In genomic region chr5:37860846-37861245, GRCm38 (mm10) we compare ENCODE assay signal across 17 mouse cellular contexts. TPM values are rescaled to one million over a fixed set of nuclear protein-coding genes. Genes with fewer than 3 reads are reported as not detected.
DNase-seq lines count a peak whose midpoint lies in the region; ATAC-seq and TF ChIP-seq lines count a peak whose summit lies in the region.
"Had no signal": no experiment of that assay in that cellular context is flagged by ENCODE, and none has a peak within 500 bp of the region (broad histone marks: within the 10 kb centered on the region; RNA-seq: fewer than 3 reads in every experiment).

No protein-coding gene starts in this region.

- H3K9ac ChIP-seq in forebrain, embryonic 14.5 days (ENCODE audit: low read length) = no peak overlapping the region
- no peak overlapping the region for H3K9ac ChIP-seq in forebrain, postnatal 0 days
- no peak overlapping the region for H3K9ac ChIP-seq in hindbrain, embryonic 16.5 days (ENCODE audit: low read depth, low read length)
- no peak overlapping the region for H3K9ac ChIP-seq in hindbrain, embryonic 13.5 days
- no peak overlapping the region for H3K9ac ChIP-seq in midbrain, postnatal 0 days (replicated peaks; ENCODE audit: low read length, poor library complexity, severe bottlenecking)
- H3K9ac ChIP-seq: embryonic facial prominence, embryonic 13.5 days; heart, embryonic 12.5 days; intestine, embryonic 15.5 days had no signal

- H3K4me2 ChIP-seq in forebrain, embryonic 14.5 days (ENCODE audit: low read length) = no peak overlapping the region
- no peak overlapping the region for H3K4me2 ChIP-seq in forebrain, postnatal 0 days (ENCODE audit: low read depth)
- no peak overlapping the region for H3K4me2 ChIP-seq in hindbrain, embryonic 16.5 days (ENCODE audit: low read length)
- H3K4me2 ChIP-seq in hindbrain, embryonic 13.5 days = no peak overlapping the region
- no peak overlapping the region for H3K4me2 ChIP-seq in midbrain, postnatal 0 days (ENCODE audit: low read depth, low read length, poor library complexity, severe bottlenecking)
- H3K4me2 ChIP-seq: embryonic facial prominence, embryonic 13.5 days; heart, embryonic 12.5 days; intestine, embryonic 15.5 days had no signal

- no peak for DNase-seq in forebrain, embryonic 14.5 days (ENCODE audit: low spot score)
- DNase-seq in forebrain, postnatal 0 days = no peak
- no peak for DNase-seq in midbrain, embryonic 10.5 days (ENCODE audit: low spot score)
- DNase-seq in midbrain, postnatal 0 days (ENCODE audit: low spot score) = no peak
- DNase-seq in kidney, postnatal 10 days = no peak
- DNase-seq: adrenal gland, postnatal 14 days; gastrocnemius, postnatal 10 days; heart, adult 2 months had no signal

- no peaks in the 10 kb centered on the region for H3K27me3 ChIP-seq in forebrain, embryonic 14.5 days (replicated peaks; ENCODE audit: control insufficient read depth, insufficient read depth, low read length)
- no peaks in the 10 kb centered on the region for H3K27me3 ChIP-seq in forebrain, postnatal 0 days (ENCODE audit: insufficient read depth, low read length)
- no peaks in the 10 kb centered on the region; the same call in 1 of the 2 replicates for H3K27me3 ChIP-seq in hindbrain, embryonic 16.5 days (replicated peaks; ENCODE audit: control insufficient read depth, insufficient read depth, low read length)
- H3K27me3 ChIP-seq in hindbrain, embryonic 13.5 days = peaks cover 57% of the 10 kb centered on the region
- peaks cover 75% of the 10 kb centered on the region for H3K27me3 ChIP-seq in midbrain, embryonic 10.5 days (ENCODE audit: low read depth, poor library complexity, severe bottlenecking)
- H3K27me3 ChIP-seq in midbrain, postnatal 0 days (ENCODE audit: insufficient read depth, low read length) = no peaks in the 10 kb centered on the region
- H3K27me3 ChIP-seq: embryonic facial prominence, embryonic 13.5 days; intestine, embryonic 15.5 days had no signal

- TF ChIP-seq CTCF in forebrain, postnatal 0 days (IDR thresholded peaks at IDR 0.05; ENCODE audit: low read depth) = no peak
- no peak for TF ChIP-seq CTCF in midbrain, postnatal 0 days (IDR thresholded peaks at IDR 0.05)

- 0 out of 2 replicates have a peak overlapping the region, but pooled peaks have one; percentile 40 for H3K27ac ChIP-seq in forebrain, embryonic 14.5 days (ENCODE audit: low read depth, low read length)
- no peak overlapping the region for H3K27ac ChIP-seq in forebrain, postnatal 0 days (ENCODE audit: low read depth, low read length)
- peak overlapping the region; percentile 3; the same call in 1 of the 2 replicates for H3K27ac ChIP-seq in hindbrain, embryonic 16.5 days (ENCODE audit: low read depth, low read length)
- H3K27ac ChIP-seq in hindbrain, embryonic 13.5 days = no peak overlapping the region
- 0 out of 2 replicates have a peak overlapping the region, but pooled peaks have one; percentile 9 for H3K27ac ChIP-seq in midbrain, embryonic 10.5 days (replicated peaks)
- no peak overlapping the region for H3K27ac ChIP-seq in midbrain, postnatal 0 days (ENCODE audit: low read depth, low read length)
- H3K27ac ChIP-seq: heart, adult 2 months; hindbrain, embryonic 10.5 days; intestine, embryonic 15.5 days had no signal

- no peak overlapping the region for H3K4me3 ChIP-seq in forebrain, embryonic 14.5 days (ENCODE audit: low read depth, low read length)
- H3K4me3 ChIP-seq in forebrain, postnatal 0 days (ENCODE audit: low read depth, low read length) = no peak overlapping the region
- no peak overlapping the region for H3K4me3 ChIP-seq in hindbrain, embryonic 16.5 days (ENCODE audit: low read length)
- no peak overlapping the region for H3K4me3 ChIP-seq in hindbrain, embryonic 13.5 days
- no peak overlapping the region for H3K4me3 ChIP-seq in midbrain, embryonic 10.5 days
- H3K4me3 ChIP-seq in midbrain, postnatal 0 days (ENCODE audit: low read depth, low read length) = no peak overlapping the region
- H3K4me3 ChIP-seq: embryonic facial prominence, embryonic 13.5 days; heart, adult 2 months; heart, embryonic 12.5 days; hindbrain, embryonic 10.5 days; intestine, embryonic 15.5 days had no signal

- H3K36me3 ChIP-seq in forebrain, embryonic 14.5 days (ENCODE audit: control insufficient read depth, insufficient read depth, low read length) = no peaks in the 10 kb centered on the region
- H3K36me3 ChIP-seq in forebrain, postnatal 0 days (ENCODE audit: insufficient read depth) = no peaks in the 10 kb centered on the region
- H3K36me3 ChIP-seq in hindbrain, embryonic 16.5 days (ENCODE audit: control insufficient read depth, insufficient read depth, low read length) = no peaks in the 10 kb centered on the region
- H3K36me3 ChIP-seq in hindbrain, embryonic 13.5 days = no peaks in the 10 kb centered on the region
- H3K36me3 ChIP-seq in midbrain, embryonic 10.5 days = no peaks in the 10 kb centered on the region
- no peaks in the 10 kb centered on the region for H3K36me3 ChIP-seq in midbrain, postnatal 0 days (ENCODE audit: insufficient read depth, low read length)
- H3K36me3 ChIP-seq: embryonic facial prominence, embryonic 13.5 days; heart, embryonic 12.5 days; hindbrain, embryonic 10.5 days; intestine, embryonic 15.5 days had no signal

- WGBS in forebrain, embryonic 14.5 days = 87% methylated on average over 6 of the region's 6 CpGs
- 75% methylated on average over 6 of the region's 6 CpGs for WGBS in forebrain, postnatal 0 days
- WGBS in hindbrain, embryonic 16.5 days = 86% methylated on average over 6 of the region's 6 CpGs
- WGBS in hindbrain, embryonic 13.5 days = 80% methylated on average over 6 of the region's 6 CpGs
- 82% methylated on average over 6 of the region's 6 CpGs for WGBS in midbrain, embryonic 10.5 days
- WGBS in midbrain, postnatal 0 days = 89% methylated on average over 6 of the region's 6 CpGs

- H3K4me1 ChIP-seq in forebrain, embryonic 14.5 days (ENCODE audit: control insufficient read depth, insufficient read depth, low read length) = peaks cover 14% of the 10 kb centered on the region
- no peaks in the 10 kb centered on the region for H3K4me1 ChIP-seq in forebrain, postnatal 0 days (ENCODE audit: insufficient read depth)
- H3K4me1 ChIP-seq in hindbrain, embryonic 16.5 days (ENCODE audit: control insufficient read depth, insufficient read depth, low read depth, low read length) = peaks cover 17% of the 10 kb centered on the region
- peaks cover 24% of the 10 kb centered on the region for H3K4me1 ChIP-seq in hindbrain, embryonic 13.5 days (replicated peaks)
- peaks cover 22% of the 10 kb centered on the region for H3K4me1 ChIP-seq in midbrain, embryonic 10.5 days
- H3K4me1 ChIP-seq in midbrain, postnatal 0 days (ENCODE audit: insufficient read depth, low read length) = peaks cover 6% of the 10 kb centered on the region; the same call in 1 of the 2 replicates
- H3K4me1 ChIP-seq: heart, embryonic 12.5 days; intestine, embryonic 15.5 days had no signal

- no peaks in the 10 kb centered on the region for H3K9me3 ChIP-seq in forebrain, embryonic 14.5 days (replicated peaks; ENCODE audit: control insufficient read depth, low read length)
- no peaks in the 10 kb centered on the region for H3K9me3 ChIP-seq in forebrain, postnatal 0 days (ENCODE audit: low read length)
- H3K9me3 ChIP-seq in hindbrain, embryonic 16.5 days (ENCODE audit: control insufficient read depth, low read length) = no peaks in the 10 kb centered on the region
- no peaks in the 10 kb centered on the region for H3K9me3 ChIP-seq in hindbrain, embryonic 13.5 days
- H3K9me3 ChIP-seq in midbrain, embryonic 10.5 days (replicated peaks) = no peaks in the 10 kb centered on the region
- H3K9me3 ChIP-seq in midbrain, postnatal 0 days (ENCODE audit: low read length) = no peaks in the 10 kb centered on the region
- H3K9me3 ChIP-seq: embryonic facial prominence, embryonic 13.5 days; heart, embryonic 12.5 days; hindbrain, embryonic 10.5 days; intestine, embryonic 15.5 days had no signal

- no peak for ATAC-seq in forebrain, embryonic 14.5 days
- no peak for ATAC-seq in forebrain, postnatal 0 days
- ATAC-seq in hindbrain, embryonic 16.5 days = no peak
- no peak for ATAC-seq in hindbrain, embryonic 13.5 days (ENCODE audit: low FRiP score)
- no peak for ATAC-seq in midbrain, postnatal 0 days (ENCODE audit: low FRiP score)
- ATAC-seq: activated CD4-positive, CD25-positive, alpha-beta regulatory T cell, adult 4 months; intestine, embryonic 15.5 days; Patski had no signal

RNA-seq across cellular contexts. Expression of gene Msx1, which starts 36.5 kb away (rescaled TPM):
- polyA plus RNA-seq in forebrain, embryonic 14.5 days (2014; fragmentation: Nextera tagmentation; extraction: Ambion mirVana) = 12.5 and 16.1 TPM in 2 replicates
- 7.0 and 7.4 TPM in 2 replicates for total RNA-seq in forebrain, postnatal 0 days (2014; rRNA removed)
- 16.5 and 17.2 TPM in 2 replicates for polyA plus RNA-seq in forebrain, postnatal 0 days (2015; fragmentation: Nextera tagmentation; extraction: Ambion mirVana)
- polyA plus RNA-seq in hindbrain, embryonic 16.5 days (2015; fragmentation: Nextera tagmentation; extraction: Ambion mirVana) = 28.9 and 30.5 TPM in 2 replicates
- polyA plus RNA-seq in hindbrain, embryonic 13.5 days (2015; fragmentation: Nextera tagmentation; extraction: Ambion mirVana) = 28.6 and 59.6 TPM in 2 replicates
- polyA plus RNA-seq in midbrain, embryonic 10.5 days (2016; fragmentation: Nextera tagmentation; extraction: Ambion mirVana) = 150 and 155 TPM in 2 replicates
- total RNA-seq in midbrain, postnatal 0 days (2014; rRNA removed) = 12.2 and 12.3 TPM in 2 replicates
- 8.0 and 8.3 TPM in 2 replicates for polyA plus RNA-seq in midbrain, postnatal 0 days (2015; fragmentation: Nextera tagmentation; extraction: Ambion mirVana)
- total RNA-seq: CH12.LX had no signal

Comparison
In these comparisons a context has a peak if more than half of its experiments do, and no peak if none do; other contexts are left out.
1. H3K27ac ChIP-seq: peak in forebrain, embryonic 14.5 days (single experiment), hindbrain, embryonic 16.5 days (single experiment) and midbrain, embryonic 10.5 days (single experiment); none in forebrain, postnatal 0 days (single experiment), hindbrain, embryonic 13.5 days (single experiment) and midbrain, postnatal 0 days (single experiment).